Mouse (Mus musculus) heart, adult 2 months (tissue): ENCODE results near the gene Il17d. TPM values are rescaled to one million over a fixed set of nuclear protein-coding genes. Genes with fewer than 3 reads are reported as not detected.

Source experiments
- DNase-seq, 2 experiments: peaks; one replicate each; pipeline ENCODE4 v3.0.0; 2021
- H3K27ac ChIP-seq: fragments of 200-600 bp; 2 replicates; pipeline ENCODE4 v1.8.1; 2022
- H3K27me3 ChIP-seq: fragments of 200-500 bp; 2 replicates; pipeline ENCODE4 v1.6.1; 2012; ENCODE audit warnings: mild to moderate bottlenecking, low read length, inconsistent platforms, mixed read lengths; ENCODE audit not compliant: control insufficient read depth, insufficient read depth
- H3K36me3 ChIP-seq: fragments of 200-500 bp; 2 replicates; pipeline ENCODE4 v1.6.1; 2012; ENCODE audit warnings: low read length, inconsistent platforms; ENCODE audit not compliant: control insufficient read depth, insufficient read depth
- H3K4me1 ChIP-seq: fragments of 200-500 bp; 2 replicates; pipeline ENCODE4 v1.6.1; 2011; ENCODE audit warnings: low read length; ENCODE audit not compliant: control insufficient read depth, insufficient read depth
- H3K4me3 ChIP-seq: fragments of 200-600 bp; 2 replicates; pipeline ENCODE4 v1.8.1; 2022
- H3K79me2 ChIP-seq: fragments of 200-500 bp; replicated peaks from 2 replicates; pipeline ENCODE4 v1.6.1; 2012; ENCODE audit warnings: mild to moderate bottlenecking, inconsistent platforms, low read length, moderate library complexity, mixed read lengths; ENCODE audit not compliant: control insufficient read depth, insufficient read depth
- H3K9ac ChIP-seq: fragments of 200-500 bp; 2 replicates; pipeline ENCODE4 v1.6.1; 2012; ENCODE audit warnings: low read depth, mild to moderate bottlenecking, control low read depth, inconsistent platforms, low read length, mixed read lengths
- CTCF ChIP-seq: fragments of 200-600 bp; IDR thresholded peaks from 2 replicates; pipeline ENCODE4 v1.8.1; 2022; ENCODE audit warnings: antibody characterized with exemption, mild to moderate bottlenecking, moderate library complexity
- EP300 ChIP-seq: fragments of 200-500 bp; IDR thresholded peaks from 2 replicates; pipeline ENCODE4 v1.6.1; 2011; ENCODE audit warnings: low read depth, low read length, control low read depth; ENCODE audit not compliant: insufficient read depth
- POLR2A ChIP-seq: fragments of 200-500 bp; IDR thresholded peaks from 2 replicates; pipeline ENCODE4 v1.6.1; 2011; ENCODE audit warnings: mild to moderate bottlenecking, low read depth, low read length, control low read depth; ENCODE audit not compliant: insufficient read depth
- WGBS: fragments of 180-500 bp; shearing (Covaris S2); methylation state at CpG from one replicate; pipeline ENCODE4 v1.1.7; 2018; 5-methylcytosine and 5-hydroxymethylcytosine counted together
- intact Hi-C: fragments of 180-260 bp; cut with DNase I; formaldehyde crosslinking; loops from one replicate; pipeline ENCODE4 v1.15.1; 2025
- polyA plus RNA-seq: library from polyadenylated mRNA; depleted of rRNA; stranded (reverse); fragments of >200 nt; gene quantifications from 2 replicates; pipeline ENCODE4 v1.2.3, GENCODE M21; 2012; rRNA removed
- total RNA-seq, 2 experiments: library from RNA; stranded (reverse); gene quantifications; 2 replicates each; pipeline ENCODE4 v1.2.3; 2021

Il17d gene
- total and polyA plus RNA-seq, 3 experiments: 2.2 to 10.1 (median 3.3) TPM

- WGBS: 82% methylated on average over 3 of the region's 3 CpGs
- Histone ChIP-seq H3K27ac (no peak overlapping the region), H3K79me2 (no peaks in the 10 kb centered on the region), H3K27me3 (no peaks in the 10 kb centered on the region), H3K4me1 (no peaks in the 10 kb centered on the region), H3K36me3 (no peaks in the 10 kb centered on the region), H3K4me3 (no peak overlapping the region), H3K9ac (no peak overlapping the region)
- no peak for DNase-seq
- TF ChIP-seq CTCF (no peak), POLR2A (no peak), EP300 (no peak)
- intact Hi-C loops: no loop called here
Observed at GRCm38 (mm10) chr14:57591830-57592229, 67.3 kb downstream of the Il17d start.

Other genes starting within 250 kb of the Il17d start
- gene Cryl1, start 126.2 kb upstream of the Il17d start, total RNA-seq: 1 to 10 TPM; 5.6 to 6.7 TPM
- gene Cryl1, start 126.2 kb upstream of the Il17d start, polyA plus RNA-seq: 12.4 and 12.9 TPM in 2 replicates
- 1 to 10 TPM; 4.5 to 5.1 TPM for gene Ift88, start 100.7 kb upstream of the Il17d start, total RNA-seq
- gene Ift88, start 100.7 kb upstream of the Il17d start, polyA plus RNA-seq: 2.6 and 4.3 TPM in 2 replicates
- 10 to 100 TPM; 32.4 to 34.0 TPM for gene Eef1akmt1, start 46.8 kb downstream of the Il17d start, total RNA-seq
- gene Eef1akmt1, start 46.8 kb downstream of the Il17d start, polyA plus RNA-seq: 33.8 and 55.6 TPM in 2 replicates
- gene Xpo4, start 140.7 kb downstream of the Il17d start, total RNA-seq: 10 to 100 TPM; 10.9 to 12.7 TPM
- gene Xpo4, start 140.7 kb downstream of the Il17d start, polyA plus RNA-seq: 2.8 and 6.4 TPM in 2 replicates
- 1 to 10 TPM; 1.9 to 2.2 TPM for gene Gm49361, start 221.3 kb downstream of the Il17d start, total RNA-seq
- not detected in 2 replicates for gene Gm49361, start 221.3 kb downstream of the Il17d start, polyA plus RNA-seq
- gene Lats2, start 233.6 kb downstream of the Il17d start, total RNA-seq: 10 to 100 TPM; 30.1 to 31.2 TPM
- 18.6 and 22.8 TPM in 2 replicates for gene Lats2, start 233.6 kb downstream of the Il17d start, polyA plus RNA-seq